Mouse (Mus musculus) midbrain, embryonic 12.5 days (tissue): ENCODE measurements at regions not wholly inside any gene's neighbourhood (a gene's known extent, or its start where the extent isn't known, plus 50 kb on each side); places are given as distances from the start of the nearest gene placed in this dataset.
A peak's percentile ranks its signal among the peaks of the same experiment; 100 is the strongest.

Experiments used
- ATAC-seq: fragments of 200-750 bp; cut with Nextera tagmentation; 2 replicates; pipeline ENCODE4 v1.8.0; 2017; ENCODE audit warnings: low read depth, moderate TSS enrichment, moderate library complexity; ENCODE audit not compliant: low FRiP score
- H3K27ac ChIP-seq: fragments of 300-500 bp; sonication (generic); replicated peaks from 2 replicates; pipeline ENCODE4 v1.5.1; 2016; ENCODE audit warnings: mild to moderate bottlenecking
- H3K27me3 ChIP-seq: fragments of 300-500 bp; sonication (generic); 2 replicates; pipeline ENCODE4 v1.6.1; 2016; ENCODE audit warnings: mild to moderate bottlenecking
- H3K36me3 ChIP-seq: fragments of 300-500 bp; sonication (generic); 2 replicates; pipeline ENCODE4 v1.6.1; 2016
- H3K4me1 ChIP-seq: fragments of 300-500 bp; sonication (generic); 2 replicates; pipeline ENCODE4 v1.6.1; 2016
- H3K4me2 ChIP-seq: fragments of 300-500 bp; sonication (generic); replicated peaks from 2 replicates; pipeline ENCODE4 v1.6.1; 2016; ENCODE audit warnings: mild to moderate bottlenecking, moderate library complexity
- H3K4me3 ChIP-seq: fragments of 300-500 bp; sonication (generic); 2 replicates; pipeline ENCODE4 v1.5.1; 2016; ENCODE audit warnings: mild to moderate bottlenecking
- H3K9ac ChIP-seq: fragments of 300-500 bp; sonication (generic); replicated peaks from 2 replicates; pipeline ENCODE4 v1.6.1; 2016; ENCODE audit warnings: mild to moderate bottlenecking, moderate library complexity
- H3K9me3 ChIP-seq: fragments of 300-500 bp; sonication (generic); 2 replicates; pipeline ENCODE4 v1.6.1; 2016; ENCODE audit warnings: mild to moderate bottlenecking
- WGBS: fragments of 180-500 bp; shearing (Covaris S2); methylation state at CpG from one replicate; pipeline ENCODE4 v1.1.7; 2016; 5-methylcytosine and 5-hydroxymethylcytosine counted together

- Histone ChIP-seq H3K9me3 (no peaks in the 10 kb centered on the region), H3K4me2 (no peak overlapping the region), H3K27me3 (peaks cover 5% of the 10 kb centered on the region; the same call in 1 of the 2 replicates), H3K36me3 (no peaks in the 10 kb centered on the region), H3K4me3 (no peak overlapping the region), H3K9ac (no peak overlapping the region), H3K27ac (no peak overlapping the region), H3K4me1 (peaks cover 61% of the 10 kb centered on the region)
- ATAC-seq, result no peak
- 65% methylated on average over 2 of the region's 2 CpGs for WGBS
Measured at GRCm38 (mm10) chr11:18750080-18750375, 268.8 kb downstream of the Meis1 start.

- no peaks in the 10 kb centered on the region for H3K9me3 ChIP-seq
- H3K27ac ChIP-seq, result 0 out of 2 replicates have a peak overlapping the region, but pooled peaks have one; percentile 8
- no peaks in the 10 kb centered on the region for H3K36me3 ChIP-seq
- H3K4me1 ChIP-seq, result peaks cover 56% of the 10 kb centered on the region
- peak; percentile 9; the same call in 1 of the 2 replicates for ATAC-seq
- H3K4me3 ChIP-seq, result no peak overlapping the region
- no peak overlapping the region for H3K4me2 ChIP-seq
- 30% methylated on average over 9 of the region's 9 CpGs for WGBS
- peaks cover 5% of the 10 kb centered on the region; the same call in 1 of the 2 replicates for H3K27me3 ChIP-seq
- H3K9ac ChIP-seq, result no peak overlapping the region
Measured at GRCm38 (mm10) chr11:18749265-18750079, 269.3 kb downstream of the Meis1 start.

DNA sequence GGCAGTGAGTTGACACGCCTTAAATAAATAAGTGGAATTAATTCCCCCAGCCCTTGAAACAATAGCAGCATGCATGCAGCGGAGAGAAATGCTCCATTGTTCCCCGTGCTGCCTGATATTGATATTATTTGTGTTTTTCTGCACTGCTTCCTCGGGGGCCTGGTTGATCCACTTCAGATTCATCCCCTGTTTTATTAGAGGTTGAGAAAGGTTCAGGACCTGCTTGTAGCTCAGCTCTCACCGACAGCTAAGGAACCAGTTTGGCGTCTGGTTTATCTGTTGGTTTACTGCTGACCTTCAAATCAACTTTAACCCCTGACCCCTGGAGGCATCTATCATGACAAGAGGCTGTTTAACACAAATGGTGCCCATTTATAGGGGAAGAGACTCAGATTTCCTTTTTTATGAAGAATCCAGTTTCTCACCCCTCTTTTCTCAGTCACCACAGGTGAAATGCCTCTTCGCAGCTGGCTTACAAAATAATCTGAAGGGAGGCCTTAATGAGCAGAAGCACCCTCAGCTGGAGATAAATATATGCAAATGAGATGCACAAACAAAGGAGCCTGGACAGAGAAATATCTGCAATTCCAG lies 270.8 kb downstream of the Meis1 start:
- peak overlapping the region; percentile 61 for H3K27ac ChIP-seq
- 0 out of 2 replicates have a peak overlapping the region, but pooled peaks have one; percentile 11 for H3K9ac ChIP-seq

GRCm38 (mm10) chr11:18747361-18747760 lies 271.4 kb downstream of the Meis1 start:
- 63% methylated on average over 9 of the region's 9 CpGs for WGBS
- H3K4me3 ChIP-seq, result no peak overlapping the region
- H3K4me1 ChIP-seq, result peaks cover 50% of the 10 kb centered on the region
- no peak overlapping the region for H3K9ac ChIP-seq
- no peaks in the 10 kb centered on the region for H3K36me3 ChIP-seq
- ATAC-seq, result no peak
- H3K27ac ChIP-seq, result peak overlapping the region; percentile 61; the same call in 1 of the 2 replicates
- H3K9me3 ChIP-seq, result no peaks in the 10 kb centered on the region
- H3K27me3 ChIP-seq, result no peaks in the 10 kb centered on the region; the same call in 1 of the 2 replicates
- H3K4me2 ChIP-seq, result no peak overlapping the region

More for the DNA sequence above, 270.8 kb downstream of the Meis1 start:
- peak; percentile 35; the same call in 1 of the 2 replicates for ATAC-seq
- Histone ChIP-seq H3K4me3 (no peak overlapping the region), H3K4me2 (no peak overlapping the region), H3K9me3 (no peaks in the 10 kb centered on the region), H3K36me3 (no peaks in the 10 kb centered on the region), H3K4me1 (peaks cover 50% of the 10 kb centered on the region), H3K27me3 (no peaks in the 10 kb centered on the region; the same call in 1 of the 2 replicates)
- 8% methylated on average over 7 of the region's 7 CpGs for WGBS

DNA sequence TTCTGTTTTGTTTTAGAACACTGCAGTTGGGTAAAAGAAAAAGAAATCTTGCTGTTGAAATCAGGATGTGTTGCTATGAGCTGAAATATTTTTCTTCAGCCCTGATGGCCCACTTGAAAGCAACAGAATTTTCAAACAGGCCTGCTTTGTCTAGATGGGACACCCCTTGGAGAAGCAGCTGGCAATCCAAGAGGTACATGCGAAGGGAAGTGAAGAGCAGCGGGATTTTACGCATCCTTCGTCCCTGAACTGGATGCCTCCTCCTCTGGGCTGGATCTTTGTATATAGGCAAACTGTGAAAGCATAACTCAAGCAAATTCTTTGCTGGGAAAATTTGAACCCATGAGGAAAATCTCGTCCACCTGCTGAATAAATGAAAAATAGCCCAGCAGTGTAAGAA lies 272.3 kb downstream of the Meis1 start:
- no peaks in the 10 kb centered on the region for H3K36me3 ChIP-seq
- no peak overlapping the region for H3K4me3 ChIP-seq
- WGBS, result 33% methylated on average over 5 of the region's 5 CpGs
- no peaks in the 10 kb centered on the region for H3K9me3 ChIP-seq
- no peak overlapping the region for H3K27ac ChIP-seq
- no peaks in the 10 kb centered on the region; the same call in 1 of the 2 replicates for H3K27me3 ChIP-seq
- H3K9ac ChIP-seq, result no peak overlapping the region
- ATAC-seq, result no peak
- H3K4me1 ChIP-seq, result peaks cover 46% of the 10 kb centered on the region
- H3K4me2 ChIP-seq, result no peak overlapping the region

DNA sequence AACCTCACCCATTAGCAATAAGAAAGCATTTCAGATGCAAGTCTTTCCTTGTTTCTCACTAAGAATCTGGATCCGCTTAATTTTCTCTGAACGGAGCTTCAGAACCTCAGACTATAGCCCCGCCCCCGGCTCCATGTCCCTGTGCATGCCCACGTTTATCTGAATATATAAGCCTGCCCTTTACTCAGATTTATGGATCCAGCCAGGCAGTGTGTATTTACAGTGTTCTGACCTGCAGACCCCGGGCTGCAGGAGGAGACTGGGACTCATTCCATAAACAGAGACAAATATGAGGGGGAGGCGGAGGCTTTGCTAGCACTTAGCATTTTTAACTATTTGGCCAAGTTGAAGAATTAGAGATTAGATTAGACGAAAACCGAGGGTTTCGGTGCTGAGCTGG lies 272.9 kb downstream of the Meis1 start:
- no peak for ATAC-seq
- no peak overlapping the region for H3K4me3 ChIP-seq
- H3K27ac ChIP-seq, result no peak overlapping the region
- 62% methylated on average over 10 of the region's 10 CpGs for WGBS
- no peaks in the 10 kb centered on the region for H3K9me3 ChIP-seq
- H3K9ac ChIP-seq, result no peak overlapping the region
- H3K36me3 ChIP-seq, result no peaks in the 10 kb centered on the region
- H3K4me1 ChIP-seq, result peaks cover 40% of the 10 kb centered on the region
- H3K4me2 ChIP-seq, result no peak overlapping the region
- H3K27me3 ChIP-seq, result no peaks in the 10 kb centered on the region; the same call in 1 of the 2 replicates

DNA sequence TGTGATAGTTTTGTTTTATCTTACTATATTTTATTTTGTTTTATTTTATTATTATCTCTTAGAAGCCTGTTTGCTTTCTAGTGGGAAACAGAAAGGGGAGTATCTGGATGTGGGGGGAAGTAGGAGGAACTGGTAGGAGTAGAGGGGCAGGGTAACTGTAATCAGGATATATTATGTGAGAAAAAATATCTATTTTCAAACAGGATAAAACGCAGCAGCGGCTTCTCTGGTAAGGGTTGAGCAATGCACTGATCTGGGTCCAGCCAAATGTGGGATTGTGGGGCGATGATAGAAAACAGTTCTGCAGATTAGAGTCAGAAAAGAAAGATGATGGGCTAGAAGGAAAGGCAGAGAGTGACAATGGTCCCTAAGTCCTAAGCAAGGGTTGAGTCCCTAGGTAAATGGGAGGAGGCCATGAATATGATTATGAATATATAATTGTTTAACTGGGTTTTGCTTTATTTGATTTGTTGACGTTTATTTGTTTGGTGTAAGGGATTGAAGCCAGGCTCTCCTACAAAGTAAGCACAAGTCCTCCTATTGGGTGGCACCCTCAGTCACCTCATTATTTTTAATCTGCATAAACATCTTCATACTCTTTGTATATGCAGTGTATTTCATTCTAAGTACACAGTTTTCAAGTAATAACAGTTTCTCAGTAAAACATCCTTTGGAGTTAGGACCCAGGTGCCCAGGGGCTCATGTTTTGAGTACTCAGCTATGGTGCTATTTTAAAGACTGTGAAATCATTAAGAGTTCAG lies 283.7 kb downstream of the Meis1 start:
- Histone ChIP-seq H3K4me3 (no peak overlapping the region), H3K27me3 (no peaks in the 10 kb centered on the region), H3K9me3 (no peaks in the 10 kb centered on the region), H3K9ac (no peak overlapping the region), H3K36me3 (no peaks in the 10 kb centered on the region), H3K4me1 (no peaks in the 10 kb centered on the region), H3K27ac (no peak overlapping the region), H3K4me2 (no peak overlapping the region)
- 94% methylated on average over 4 of the region's 4 CpGs for WGBS
- ATAC-seq, result no peak

DNA sequence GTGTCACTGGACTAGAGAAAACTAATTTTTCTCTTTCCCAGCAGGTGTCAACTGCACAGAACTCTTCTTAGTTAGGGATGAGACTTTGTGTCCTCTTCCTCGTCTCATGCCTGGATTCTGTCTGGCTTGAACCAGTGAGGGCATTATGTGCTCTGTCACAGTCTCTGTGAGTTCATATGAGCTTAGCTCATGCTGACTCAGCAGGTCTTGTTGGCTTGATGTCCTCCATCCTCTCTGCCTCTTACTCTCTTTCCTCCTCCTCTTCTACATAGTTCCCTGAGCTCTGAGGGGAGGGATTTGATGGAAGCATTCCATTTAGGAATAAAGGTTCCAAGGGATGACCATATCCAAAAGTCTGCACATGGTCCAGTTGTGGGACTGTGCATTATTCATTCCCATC lies 284.7 kb downstream of the Meis1 start:
- ATAC-seq, result no peak
- Histone ChIP-seq H3K9me3 (no peaks in the 10 kb centered on the region), H3K4me1 (no peaks in the 10 kb centered on the region), H3K27ac (no peak overlapping the region), H3K27me3 (no peaks in the 10 kb centered on the region), H3K4me2 (no peak overlapping the region), H3K36me3 (no peaks in the 10 kb centered on the region), H3K9ac (no peak overlapping the region), H3K4me3 (no peak overlapping the region)
- 70% methylated on average over 1 of the region's 1 CpGs for WGBS

- no peaks in the 10 kb centered on the region for H3K9me3 ChIP-seq
- H3K27me3 ChIP-seq, result no peaks in the 10 kb centered on the region
- no peak overlapping the region for H3K4me3 ChIP-seq
- 78% methylated on average over 4 of the region's 4 CpGs for WGBS
- H3K36me3 ChIP-seq, result no peaks in the 10 kb centered on the region
- H3K4me2 ChIP-seq, result no peak overlapping the region
- ATAC-seq, result no peak
- H3K4me1 ChIP-seq, result no peaks in the 10 kb centered on the region
- no peak overlapping the region for H3K9ac ChIP-seq
- no peak overlapping the region for H3K27ac ChIP-seq
Measured at GRCm38 (mm10) chr11:18729742-18730141, 289.0 kb downstream of the Meis1 start.

GRCm38 (mm10) chr11:18722770-18723169 lies 296.0 kb downstream of the Meis1 start:
- H3K9ac ChIP-seq, result no peak overlapping the region
- H3K9me3 ChIP-seq, result no peaks in the 10 kb centered on the region
- H3K4me2 ChIP-seq, result no peak overlapping the region
- H3K4me3 ChIP-seq, result no peak overlapping the region
- 83% methylated on average over 8 of the region's 8 CpGs for WGBS
- H3K27ac ChIP-seq, result no peak overlapping the region
- no peak for ATAC-seq
- H3K4me1 ChIP-seq, result no peaks in the 10 kb centered on the region
- no peaks in the 10 kb centered on the region for H3K36me3 ChIP-seq
- H3K27me3 ChIP-seq, result no peaks in the 10 kb centered on the region

DNA sequence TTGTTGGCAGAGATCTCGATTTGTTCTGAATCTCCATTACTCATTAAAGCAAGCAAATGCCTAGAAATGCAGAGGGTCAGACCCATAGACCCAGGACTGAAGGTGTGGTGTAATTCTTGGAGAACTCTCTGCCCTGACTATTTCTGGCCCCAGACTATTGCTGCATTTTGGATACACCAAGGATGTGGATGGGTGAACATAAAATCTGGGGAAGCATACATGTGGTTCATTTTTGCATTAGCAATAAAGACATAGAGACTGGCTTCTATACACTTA lies 303.0 kb downstream of the Meis1 start:
- H3K27ac ChIP-seq, result no peak overlapping the region
- WGBS, result 70% methylated on average over 1 of the region's 1 CpGs
- no peak overlapping the region for H3K4me2 ChIP-seq
- H3K27me3 ChIP-seq, result no peaks in the 10 kb centered on the region
- H3K9ac ChIP-seq, result no peak overlapping the region
- no peak for ATAC-seq
- no peaks in the 10 kb centered on the region for H3K4me1 ChIP-seq
- H3K9me3 ChIP-seq, result no peaks in the 10 kb centered on the region
- H3K36me3 ChIP-seq, result no peaks in the 10 kb centered on the region
- no peak overlapping the region for H3K4me3 ChIP-seq
